Mouse (Mus musculus) ES-E14 (cell line): Measurements from ENCODE around the gene Nsdhl.

Source experiments
- CHD2 ChIP-seq: IDR thresholded peaks from 2 replicates; pipeline ENCODE4 v1.6.1; 2014; ENCODE audit warnings: mild to moderate bottlenecking, low read depth, low read length, inconsistent platforms
- HCFC1 ChIP-seq: IDR thresholded peaks from 2 replicates; pipeline ENCODE4 v1.6.1; 2012; ENCODE audit warnings: low read length, inconsistent platforms, borderline replicate concordance; ENCODE audit not compliant: insufficient read depth
- ZC3H11A ChIP-seq: IDR thresholded peaks from 2 replicates; pipeline ENCODE4 v1.6.1; 2012; ENCODE audit warnings: low read depth, mild to moderate bottlenecking, inconsistent platforms, low read length, borderline replicate concordance

- TF ChIP-seq ZC3H11A, result no peak
- no peak for TF ChIP-seq HCFC1
- TF ChIP-seq CHD2, result no peak
Measured at GRCm38 (mm10) chrX:72982831-72983230, 64.5 kb downstream of the Nsdhl start.
